Mouse (Mus musculus): ENCODE measurements around the gene Hivep2. TPM values are rescaled to one million over a fixed set of nuclear protein-coding genes. Genes with fewer than 3 reads are reported as not detected.

Hivep2 gene
- polyA plus RNA-seq, 1 experiment from 2014 or later = 4.7 TPM

- Histone ChIP-seq H3K9ac (ENCODE audit: low read length) (no peak overlapping the region), H3K36me3 (ENCODE audit: control insufficient read depth, insufficient read depth, low read length) (no peaks in the 10 kb centered on the region), H3K27ac (ENCODE audit: low read length) (no peak overlapping the region), H3K4me2 (ENCODE audit: low read depth, low read length) (no peak overlapping the region), H3K27me3 (ENCODE audit: control insufficient read depth, insufficient read depth, low read depth, low read length) (no peaks in the 10 kb centered on the region), H3K9me3 (ENCODE audit: control insufficient read depth, low read length) (no peaks in the 10 kb centered on the region), H3K4me1 (replicated peaks; ENCODE audit: control insufficient read depth, insufficient read depth, low read length) (no peaks in the 10 kb centered on the region), H3K4me3 (ENCODE audit: low read length) (no peak overlapping the region)
- no peak for ATAC-seq (ENCODE audit: low read depth)
- WGBS = 72% methylated on average over 4 of the region's 4 CpGs
Measured at GRCm38 (mm10) chr10:14067802-14068201, 101.9 kb downstream of the Hivep2 start.

DNA sequence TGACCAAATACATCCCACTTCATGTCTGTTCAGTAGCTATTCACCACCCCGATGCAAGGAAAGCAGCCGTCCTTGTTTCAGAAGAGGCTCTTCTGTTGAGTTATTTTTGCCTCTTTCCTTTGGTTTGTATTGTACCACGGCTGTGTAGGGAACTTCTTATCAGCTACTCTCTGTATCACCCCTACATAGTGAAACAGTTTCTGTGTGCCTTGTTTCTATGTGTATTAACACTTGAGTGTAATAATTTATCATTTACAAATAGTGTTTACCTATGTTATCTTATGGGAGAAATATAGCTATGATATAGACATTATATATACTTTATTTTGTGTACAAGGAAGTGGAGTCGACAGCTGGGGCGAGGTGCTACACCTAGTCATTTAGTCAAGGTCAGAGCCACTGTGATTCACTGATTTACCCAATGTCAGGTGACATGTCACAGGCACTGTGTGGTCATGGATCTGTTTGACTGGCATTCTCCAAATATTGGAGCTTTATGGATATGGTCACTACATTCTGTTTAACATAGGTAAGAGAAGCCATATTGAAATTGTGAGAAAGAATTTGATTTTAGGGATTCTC lies 104.7 kb downstream of the Hivep2 start:
- H3K9me3 ChIP-seq (ENCODE audit: control insufficient read depth, low read length) = no peaks in the 10 kb centered on the region
- no peak for ATAC-seq (ENCODE audit: low read depth)
- WGBS = 68% methylated on average over 5 of the region's 5 CpGs
- no peak overlapping the region for H3K4me2 ChIP-seq (ENCODE audit: low read depth, low read length)
- no peak overlapping the region for H3K4me3 ChIP-seq (ENCODE audit: low read length)
- no peaks in the 10 kb centered on the region for H3K36me3 ChIP-seq (ENCODE audit: control insufficient read depth, insufficient read depth, low read length)
- no peak overlapping the region for H3K27ac ChIP-seq (ENCODE audit: low read length)
- H3K4me1 ChIP-seq (replicated peaks; ENCODE audit: control insufficient read depth, insufficient read depth, low read length) = no peaks in the 10 kb centered on the region
- H3K9ac ChIP-seq (ENCODE audit: low read length) = no peak overlapping the region
- H3K27me3 ChIP-seq (ENCODE audit: control insufficient read depth, insufficient read depth, low read depth, low read length) = no peaks in the 10 kb centered on the region

DNA sequence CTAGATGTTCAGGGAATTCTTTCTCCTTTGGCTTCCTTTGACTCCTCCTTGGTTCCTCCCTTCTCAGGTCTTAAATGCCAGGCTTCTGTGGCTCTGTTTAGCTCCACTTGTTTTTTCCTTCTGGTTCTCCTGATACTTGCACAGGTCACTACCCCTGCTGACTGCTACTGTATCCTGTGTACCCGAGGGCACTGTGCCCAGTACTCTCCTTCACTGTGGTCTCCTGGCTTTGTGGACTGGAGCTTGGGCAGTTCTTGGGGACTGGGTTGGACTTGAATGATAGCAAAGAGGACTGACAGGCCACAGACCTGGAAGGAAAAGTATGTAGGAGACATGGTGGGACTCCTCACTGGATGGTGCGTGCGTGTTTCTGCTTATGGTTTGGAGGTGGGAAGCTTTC lies 106.6 kb downstream of the Hivep2 start:
- Histone ChIP-seq H3K4me2 (ENCODE audit: low read depth, low read length) (no peak overlapping the region), H3K27me3 (ENCODE audit: control insufficient read depth, insufficient read depth, low read depth, low read length) (no peaks in the 10 kb centered on the region), H3K9me3 (ENCODE audit: control insufficient read depth, low read length) (no peaks in the 10 kb centered on the region), H3K4me1 (replicated peaks; ENCODE audit: control insufficient read depth, insufficient read depth, low read length) (no peaks in the 10 kb centered on the region), H3K27ac (ENCODE audit: low read length) (no peak overlapping the region), H3K36me3 (ENCODE audit: control insufficient read depth, insufficient read depth, low read length) (no peaks in the 10 kb centered on the region), H3K4me3 (ENCODE audit: low read length) (no peak overlapping the region), H3K9ac (ENCODE audit: low read length) (no peak overlapping the region)
- ATAC-seq (ENCODE audit: low read depth) = no peak
- WGBS = 81% methylated on average over 3 of the region's 3 CpGs

GRCm38 (mm10) chr10:14075767-14076166 lies 109.9 kb downstream of the Hivep2 start:
- Histone ChIP-seq H3K4me3 (ENCODE audit: low read length) (no peak overlapping the region), H3K27ac (ENCODE audit: low read length) (no peak overlapping the region), H3K4me1 (replicated peaks; ENCODE audit: control insufficient read depth, insufficient read depth, low read length) (no peaks in the 10 kb centered on the region), H3K4me2 (ENCODE audit: low read depth, low read length) (no peak overlapping the region), H3K27me3 (ENCODE audit: control insufficient read depth, insufficient read depth, low read depth, low read length) (no peaks in the 10 kb centered on the region), H3K36me3 (ENCODE audit: control insufficient read depth, insufficient read depth, low read length) (no peaks in the 10 kb centered on the region), H3K9me3 (ENCODE audit: control insufficient read depth, low read length) (no peaks in the 10 kb centered on the region), H3K9ac (ENCODE audit: low read length) (no peak overlapping the region)
- ATAC-seq (ENCODE audit: low read depth) = no peak
- WGBS = 81% methylated on average over 5 of the region's 5 CpGs

DNA sequence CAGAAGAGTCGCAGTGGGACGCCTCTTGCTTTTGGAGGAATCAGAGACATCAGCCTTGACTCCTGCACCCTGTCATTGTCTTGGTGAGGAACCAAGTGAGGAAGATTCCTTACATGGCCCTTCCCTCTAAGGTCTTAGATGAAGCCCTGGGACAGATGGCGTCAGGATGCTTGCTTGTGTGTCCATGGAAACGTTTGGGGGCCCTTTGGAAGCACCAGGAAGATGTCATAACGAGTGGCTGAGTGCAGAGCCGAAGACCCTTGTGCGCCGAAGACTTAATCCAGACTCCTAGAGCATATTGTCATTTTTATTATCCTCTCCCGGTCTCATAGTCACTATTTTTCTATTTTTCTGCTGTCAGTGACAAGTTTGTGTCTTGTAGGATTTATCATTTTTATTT lies 111.0 kb downstream of the Hivep2 start:
- H3K27ac ChIP-seq (ENCODE audit: low read length) = no peak overlapping the region
- H3K36me3 ChIP-seq (ENCODE audit: control insufficient read depth, insufficient read depth, low read length) = no peaks in the 10 kb centered on the region
- no peak overlapping the region for H3K4me3 ChIP-seq (ENCODE audit: low read length)
- no peak for ATAC-seq (ENCODE audit: low read depth)
- H3K27me3 ChIP-seq (ENCODE audit: control insufficient read depth, insufficient read depth, low read depth, low read length) = no peaks in the 10 kb centered on the region
- no peak overlapping the region for H3K9ac ChIP-seq (ENCODE audit: low read length)
- H3K4me2 ChIP-seq (ENCODE audit: low read depth, low read length) = no peak overlapping the region
- H3K9me3 ChIP-seq (ENCODE audit: control insufficient read depth, low read length) = no peaks in the 10 kb centered on the region
- 75% methylated on average over 9 of the region's 9 CpGs for WGBS
- H3K4me1 ChIP-seq (replicated peaks; ENCODE audit: control insufficient read depth, insufficient read depth, low read length) = no peaks in the 10 kb centered on the region

DNA sequence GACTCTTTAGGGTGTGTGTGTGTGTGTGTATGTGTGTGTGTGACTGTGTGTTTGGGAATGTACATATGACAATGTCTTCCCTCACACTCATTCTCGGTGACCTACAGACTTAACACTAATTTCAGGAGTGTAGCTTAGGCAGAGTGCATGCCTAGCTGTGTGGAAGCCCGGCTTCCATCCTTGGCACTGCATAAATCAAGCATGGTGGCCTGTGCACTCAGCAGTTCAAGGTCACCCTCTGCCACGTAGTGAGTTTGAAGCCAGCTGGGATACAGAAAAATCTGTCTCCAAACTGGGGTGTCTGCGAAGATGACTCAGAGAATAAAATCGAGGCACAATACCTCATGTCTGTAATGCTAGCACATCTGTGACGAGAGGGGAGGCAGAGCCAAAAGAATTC lies 115.0 kb downstream of the Hivep2 start:
- Histone ChIP-seq H3K4me2 (ENCODE audit: low read depth, low read length) (no peak overlapping the region), H3K4me1 (replicated peaks; ENCODE audit: control insufficient read depth, insufficient read depth, low read length) (peaks cover 6% of the 10 kb centered on the region), H3K36me3 (ENCODE audit: control insufficient read depth, insufficient read depth, low read length) (no peaks in the 10 kb centered on the region), H3K4me3 (ENCODE audit: low read length) (no peak overlapping the region), H3K9me3 (ENCODE audit: control insufficient read depth, low read length) (no peaks in the 10 kb centered on the region), H3K9ac (ENCODE audit: low read length) (no peak overlapping the region), H3K27ac (ENCODE audit: low read length) (no peak overlapping the region), H3K27me3 (ENCODE audit: control insufficient read depth, insufficient read depth, low read depth, low read length) (no peaks in the 10 kb centered on the region)
- WGBS = 52% methylated on average over 6 of the region's 6 CpGs
- ATAC-seq (ENCODE audit: low read depth) = peak; percentile 68; the same call in 1 of the 2 replicates

- H3K4me2 ChIP-seq (ENCODE audit: low read depth, low read length) = no peak overlapping the region
- H3K36me3 ChIP-seq (ENCODE audit: control insufficient read depth, insufficient read depth, low read length) = no peaks in the 10 kb centered on the region
- no peak overlapping the region for H3K27ac ChIP-seq (ENCODE audit: low read length)
- H3K9ac ChIP-seq (ENCODE audit: low read length) = no peak overlapping the region
- no peaks in the 10 kb centered on the region for H3K9me3 ChIP-seq (ENCODE audit: control insufficient read depth, low read length)
- ATAC-seq (ENCODE audit: low read depth) = no peak
- no peaks in the 10 kb centered on the region for H3K27me3 ChIP-seq (ENCODE audit: control insufficient read depth, insufficient read depth, low read depth, low read length)
- peaks cover 6% of the 10 kb centered on the region for H3K4me1 ChIP-seq (replicated peaks; ENCODE audit: control insufficient read depth, insufficient read depth, low read length)
- H3K4me3 ChIP-seq (ENCODE audit: low read length) = no peak overlapping the region
- WGBS = 63% methylated on average over 3 of the region's 3 CpGs
Measured at GRCm38 (mm10) chr10:14081824-14082223, 115.9 kb downstream of the Hivep2 start.

- ATAC-seq (ENCODE audit: low read depth) = no peak
- Histone ChIP-seq H3K9ac (ENCODE audit: low read length) (no peak overlapping the region), H3K27ac (ENCODE audit: low read length) (no peak overlapping the region), H3K4me3 (ENCODE audit: low read length) (no peak overlapping the region), H3K27me3 (ENCODE audit: control insufficient read depth, insufficient read depth, low read depth, low read length) (no peaks in the 10 kb centered on the region), H3K9me3 (ENCODE audit: control insufficient read depth, low read length) (no peaks in the 10 kb centered on the region), H3K4me1 (replicated peaks; ENCODE audit: control insufficient read depth, insufficient read depth, low read length) (peaks cover 6% of the 10 kb centered on the region), H3K36me3 (ENCODE audit: control insufficient read depth, insufficient read depth, low read length) (no peaks in the 10 kb centered on the region), H3K4me2 (ENCODE audit: low read depth, low read length) (no peak overlapping the region)
- WGBS = 59% methylated on average over 3 of the region's 3 CpGs
Measured at GRCm38 (mm10) chr10:14082275-14082674, 116.4 kb downstream of the Hivep2 start.

GRCm38 (mm10) chr10:14085241-14085659 lies 119.4 kb downstream of the Hivep2 start:
- Histone ChIP-seq H3K4me3 (ENCODE audit: low read length) (no peak overlapping the region), H3K9me3 (ENCODE audit: control insufficient read depth, low read length) (no peaks in the 10 kb centered on the region), H3K4me1 (replicated peaks; ENCODE audit: control insufficient read depth, insufficient read depth, low read length) (peaks cover 6% of the 10 kb centered on the region), H3K27ac (ENCODE audit: low read length) (peak overlapping the region; percentile 78), H3K4me2 (ENCODE audit: low read depth, low read length) (peak overlapping the region; percentile 47; the same call in 1 of the 2 replicates), H3K36me3 (ENCODE audit: control insufficient read depth, insufficient read depth, low read length) (no peaks in the 10 kb centered on the region), H3K27me3 (ENCODE audit: control insufficient read depth, insufficient read depth, low read depth, low read length) (no peaks in the 10 kb centered on the region), H3K9ac (ENCODE audit: low read length) (no peak overlapping the region)
- 61% methylated on average over 12 of the region's 12 CpGs for WGBS
- no peak for ATAC-seq (ENCODE audit: low read depth)

All from lung, embryonic 16.5 days (tissue).